Mouse (Mus musculus): ENCODE results near the gene Kcnj10. TPM values are rescaled to one million over a fixed set of nuclear protein-coding genes. Genes with fewer than 3 reads are reported as not detected.

Gene Kcnj10
- polyA plus RNA-seq, 1 experiment, result 3.9 TPM

DNA sequence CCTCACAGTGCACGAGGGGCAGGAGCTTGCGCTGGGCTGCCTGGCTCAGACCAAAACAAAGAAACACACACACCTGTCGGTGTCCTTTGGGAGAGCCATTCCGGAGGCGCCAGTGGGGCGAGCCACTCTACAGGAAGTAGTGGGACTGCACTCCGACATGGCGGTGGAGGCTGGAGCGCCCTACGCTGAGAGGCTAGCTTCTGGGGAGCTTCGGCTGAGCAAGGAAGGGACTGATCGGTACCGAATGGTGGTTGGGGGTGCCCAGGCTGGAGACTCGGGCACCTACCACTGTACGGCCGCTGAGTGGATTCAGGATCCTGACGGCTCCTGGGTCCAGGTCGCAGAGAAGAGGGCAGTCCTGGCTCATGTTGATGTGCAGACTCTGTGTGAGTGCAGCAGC is 23.6 kb upstream of the Kcnj10 start:
- Histone ChIP-seq H3K27me3 (ENCODE audit: control insufficient read depth, insufficient read depth, low read length) (no peaks in the 10 kb centered on the region), H3K27ac (ENCODE audit: control insufficient read depth, insufficient read depth, low read length) (no peak overlapping the region), H3K36me3 (ENCODE audit: control insufficient read depth, insufficient read depth, low read length) (peaks cover 4% of the 10 kb centered on the region; the same call in 1 of the 2 replicates), H3K4me1 (replicated peaks; ENCODE audit: control insufficient read depth, insufficient read depth, low read length) (peaks cover 9% of the 10 kb centered on the region), H3K4me3 (ENCODE audit: control insufficient read depth, insufficient read depth, low read length) (no peak overlapping the region)
- WGBS, result 96% methylated on average over 18 of the region's 18 CpGs
- no peak for TF ChIP-seq POLR2A (IDR thresholded peaks at IDR 0.05; ENCODE audit: control insufficient read depth, extremely low read depth, insufficient read depth, low read length, poor library complexity)
- TF ChIP-seq CTCF (IDR thresholded peaks at IDR 0.05; ENCODE audit: borderline replicate concordance, control insufficient read depth, extremely low read depth, insufficient read depth, low read length, poor library complexity), result no peak
- no peak for DNase-seq

DNA sequence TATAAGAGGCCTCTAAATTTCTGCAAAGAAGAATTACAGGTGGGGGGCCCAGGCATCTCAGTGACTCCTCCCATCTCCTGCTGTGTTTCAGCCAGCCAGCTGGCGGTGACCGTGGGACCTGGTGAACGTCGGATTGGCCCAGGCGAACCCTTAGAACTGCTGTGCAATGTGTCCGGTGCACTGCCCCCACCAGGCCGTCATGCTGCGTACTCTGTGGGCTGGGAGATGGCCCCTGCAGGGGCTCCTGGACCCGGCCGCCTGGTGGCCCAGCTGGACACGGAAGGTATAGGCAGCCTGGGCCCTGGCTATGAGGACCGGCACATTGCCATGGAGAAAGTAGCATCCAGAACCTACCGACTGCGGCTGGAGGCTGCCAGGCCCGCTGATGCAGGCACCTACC is 23.1 kb upstream of the Kcnj10 start:
- Histone ChIP-seq H3K4me1 (replicated peaks; ENCODE audit: control insufficient read depth, insufficient read depth, low read length) (peaks cover 4% of the 10 kb centered on the region), H3K36me3 (ENCODE audit: control insufficient read depth, insufficient read depth, low read length) (peaks cover 4% of the 10 kb centered on the region; the same call in 1 of the 2 replicates)
- 97% methylated on average over 15 of the region's 15 CpGs for WGBS

DNA sequence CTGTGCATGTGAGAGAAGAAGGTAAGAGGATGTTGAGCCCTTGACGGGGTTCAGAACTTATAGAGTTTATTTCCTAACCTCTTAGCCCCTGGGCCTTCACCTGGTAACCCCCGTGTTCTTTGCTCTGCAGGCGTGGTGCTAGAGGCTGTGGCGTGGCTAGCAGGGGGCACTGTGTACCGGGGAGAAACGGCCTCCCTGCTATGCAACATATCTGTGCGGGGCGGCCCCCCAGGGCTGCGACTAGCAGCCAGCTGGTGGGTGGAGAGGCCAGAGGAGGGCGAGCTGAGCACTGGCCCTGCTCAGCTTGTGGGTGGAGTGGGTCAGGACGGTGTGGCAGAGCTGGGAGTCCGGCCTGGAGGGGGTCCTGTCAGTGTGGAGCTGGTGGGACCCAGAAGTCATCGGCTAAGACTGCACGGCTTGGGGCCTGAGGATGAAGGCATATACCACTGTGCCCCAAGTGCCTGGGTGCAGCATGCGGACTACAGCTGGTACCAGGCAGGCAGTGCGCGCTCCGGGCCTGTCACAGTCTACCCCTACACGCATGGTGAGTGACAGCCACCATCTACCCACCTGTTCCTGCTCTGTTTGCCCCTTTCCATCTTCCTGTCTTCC is 22.5 kb upstream of the Kcnj10 start:
- DNase-seq, result no peak
- no peak for TF ChIP-seq CTCF (IDR thresholded peaks at IDR 0.05; ENCODE audit: borderline replicate concordance, control insufficient read depth, extremely low read depth, insufficient read depth, low read length, poor library complexity)
- no peak for TF ChIP-seq POLR2A (IDR thresholded peaks at IDR 0.05; ENCODE audit: control insufficient read depth, extremely low read depth, insufficient read depth, low read length, poor library complexity)
- Histone ChIP-seq H3K36me3 (ENCODE audit: control insufficient read depth, insufficient read depth, low read length) (peaks cover 4% of the 10 kb centered on the region; the same call in 1 of the 2 replicates), H3K4me3 (ENCODE audit: control insufficient read depth, insufficient read depth, low read length) (no peak overlapping the region), H3K4me1 (replicated peaks; ENCODE audit: control insufficient read depth, insufficient read depth, low read length) (no peaks in the 10 kb centered on the region; the same call in none of the 2 replicates), H3K27ac (ENCODE audit: control insufficient read depth, insufficient read depth, low read length) (no peak overlapping the region), H3K27me3 (ENCODE audit: control insufficient read depth, insufficient read depth, low read length) (no peaks in the 10 kb centered on the region)
- 97% methylated on average over 19 of the region's 19 CpGs for WGBS

More for the DNA sequence above, 23.1 kb upstream of the Kcnj10 start:
- Histone ChIP-seq H3K27me3 (ENCODE audit: control insufficient read depth, insufficient read depth, low read length) (no peaks in the 10 kb centered on the region), H3K4me3 (ENCODE audit: control insufficient read depth, insufficient read depth, low read length) (no peak overlapping the region), H3K27ac (ENCODE audit: control insufficient read depth, insufficient read depth, low read length) (no peak overlapping the region)
- no peak for DNase-seq
- TF ChIP-seq CTCF (IDR thresholded peaks at IDR 0.05; ENCODE audit: borderline replicate concordance, control insufficient read depth, extremely low read depth, insufficient read depth, low read length, poor library complexity) (no peak), POLR2A (IDR thresholded peaks at IDR 0.05; ENCODE audit: control insufficient read depth, extremely low read depth, insufficient read depth, low read length, poor library complexity) (no peak)

DNA sequence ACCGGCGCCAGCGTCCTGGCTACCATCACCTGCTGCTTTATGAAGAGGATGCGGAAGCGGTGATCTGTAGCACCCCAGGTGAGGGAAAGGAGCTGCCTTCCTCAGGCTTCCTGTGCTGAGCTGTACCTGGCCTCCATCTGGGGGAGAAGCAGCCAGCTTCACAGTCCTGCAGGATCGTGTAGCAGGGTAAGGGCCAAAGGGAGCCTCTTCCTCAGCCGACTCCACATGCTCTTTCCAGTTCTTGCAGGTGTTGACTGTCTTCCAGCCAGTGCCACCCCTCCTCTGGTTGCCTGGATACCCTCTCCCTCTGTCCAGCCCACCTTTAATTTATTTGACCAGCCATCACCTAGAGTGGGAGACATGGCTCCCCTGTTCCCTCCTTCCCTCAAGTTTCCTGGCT is 21.7 kb upstream of the Kcnj10 start:
- 99% methylated on average over 7 of the region's 7 CpGs for WGBS
- no peak for DNase-seq
- H3K27me3 ChIP-seq (ENCODE audit: control insufficient read depth, insufficient read depth, low read length), result no peaks in the 10 kb centered on the region
- H3K36me3 ChIP-seq (ENCODE audit: control insufficient read depth, insufficient read depth, low read length), result peaks cover 4% of the 10 kb centered on the region; the same call in 1 of the 2 replicates
- H3K4me1 ChIP-seq (replicated peaks; ENCODE audit: control insufficient read depth, insufficient read depth, low read length), result no peaks in the 10 kb centered on the region
- TF ChIP-seq CTCF (IDR thresholded peaks at IDR 0.05; ENCODE audit: borderline replicate concordance, control insufficient read depth, extremely low read depth, insufficient read depth, low read length, poor library complexity) (no peak), POLR2A (IDR thresholded peaks at IDR 0.05; ENCODE audit: control insufficient read depth, extremely low read depth, insufficient read depth, low read length, poor library complexity) (no peak)
- no peak overlapping the region for H3K4me3 ChIP-seq (ENCODE audit: control insufficient read depth, insufficient read depth, low read length)
- no peak overlapping the region for H3K27ac ChIP-seq (ENCODE audit: control insufficient read depth, insufficient read depth, low read length)

DNA sequence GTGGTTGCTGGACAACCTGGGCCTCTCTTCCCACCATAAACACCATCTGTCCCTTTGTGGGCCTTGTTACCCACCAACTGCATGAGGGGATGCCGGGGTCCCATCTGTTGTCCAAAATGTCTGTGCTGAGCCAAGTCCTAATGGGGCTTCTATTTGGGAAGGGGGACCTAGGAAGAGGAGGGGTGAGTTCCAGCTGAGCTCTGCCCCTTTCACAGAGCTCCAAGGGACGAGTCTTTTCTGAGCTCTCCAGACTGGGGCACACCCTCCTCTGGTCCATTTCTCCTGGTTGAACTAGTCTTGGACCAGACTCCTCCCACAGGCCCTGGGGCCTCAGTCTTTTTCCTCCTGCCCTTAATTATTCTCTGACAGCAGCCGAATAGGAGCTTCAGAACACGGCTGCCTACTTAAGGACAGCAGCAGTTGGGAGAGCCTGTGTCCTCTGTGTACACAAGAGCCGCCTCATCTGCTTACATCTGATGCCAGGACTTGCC is 21.0 kb upstream of the Kcnj10 start:
- H3K4me1 ChIP-seq (replicated peaks; ENCODE audit: control insufficient read depth, insufficient read depth, low read length), result no peaks in the 10 kb centered on the region
- no peak for DNase-seq
- peaks cover 4% of the 10 kb centered on the region; the same call in 1 of the 2 replicates for H3K36me3 ChIP-seq (ENCODE audit: control insufficient read depth, insufficient read depth, low read length)
- no peaks in the 10 kb centered on the region for H3K27me3 ChIP-seq (ENCODE audit: control insufficient read depth, insufficient read depth, low read length)
- 87% methylated on average over 5 of the region's 5 CpGs for WGBS
- TF ChIP-seq POLR2A (IDR thresholded peaks at IDR 0.05; ENCODE audit: control insufficient read depth, extremely low read depth, insufficient read depth, low read length, poor library complexity) (no peak), CTCF (IDR thresholded peaks at IDR 0.05; ENCODE audit: borderline replicate concordance, control insufficient read depth, extremely low read depth, insufficient read depth, low read length, poor library complexity) (no peak)
- H3K27ac ChIP-seq (ENCODE audit: control insufficient read depth, insufficient read depth, low read length), result no peak overlapping the region
- H3K4me3 ChIP-seq (ENCODE audit: control insufficient read depth, insufficient read depth, low read length), result no peak overlapping the region

DNA sequence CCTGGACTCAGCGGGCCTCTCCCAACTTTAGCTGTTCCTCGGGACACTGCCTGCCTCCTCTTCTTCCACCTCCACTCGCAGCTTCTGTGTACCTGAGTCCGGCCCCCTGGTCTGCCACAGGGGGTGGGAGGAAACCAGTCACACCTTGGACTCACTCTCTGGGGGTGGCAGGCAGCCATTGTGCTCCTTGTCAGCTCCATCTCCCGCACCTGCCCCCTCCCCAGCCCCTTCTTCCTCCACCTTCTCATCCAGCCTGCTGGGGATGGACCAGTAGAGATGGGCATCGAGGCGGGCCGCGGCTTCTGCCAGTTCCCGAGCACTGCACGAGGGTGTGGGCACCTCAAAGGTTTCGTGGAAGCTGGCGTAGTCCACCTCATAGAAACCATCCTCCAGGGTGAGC is 18.3 kb upstream of the Kcnj10 start:
- no peak for TF ChIP-seq CTCF (IDR thresholded peaks at IDR 0.05; ENCODE audit: borderline replicate concordance, control insufficient read depth, extremely low read depth, insufficient read depth, low read length, poor library complexity)
- TF ChIP-seq POLR2A (IDR thresholded peaks at IDR 0.05; ENCODE audit: control insufficient read depth, extremely low read depth, insufficient read depth, low read length, poor library complexity), result no peak
- Histone ChIP-seq H3K4me1 (replicated peaks; ENCODE audit: control insufficient read depth, insufficient read depth, low read length) (peaks cover 10% of the 10 kb centered on the region), H3K27ac (ENCODE audit: control insufficient read depth, insufficient read depth, low read length) (no peak overlapping the region), H3K27me3 (ENCODE audit: control insufficient read depth, insufficient read depth, low read length) (peaks cover 4% of the 10 kb centered on the region; the same call in 1 of the 2 replicates), H3K36me3 (ENCODE audit: control insufficient read depth, insufficient read depth, low read length) (peaks cover 4% of the 10 kb centered on the region; the same call in 1 of the 2 replicates), H3K4me3 (ENCODE audit: control insufficient read depth, insufficient read depth, low read length) (no peak overlapping the region)
- 91% methylated on average over 13 of the region's 13 CpGs for WGBS
- no peak for DNase-seq
